Mouse (Mus musculus) hindbrain, embryonic 15.5 days (tissue): ENCODE results near the gene Srp54c. TPM values are rescaled to one million over a fixed set of nuclear protein-coding genes. Genes with fewer than 3 reads are reported as not detected.
"Not testable (repeated sequence)": the region's sequence is repeated elsewhere in the genome, so short reads cannot be mapped to it uniquely, and the experiment has no call there.

ENCODE experiments used
- ATAC-seq: fragments of 200-750 bp; cut with Nextera tagmentation; 2 replicates; pipeline ENCODE4 v1.8.0; 2017; ENCODE audit warnings: low read depth, moderate number of reproducible peaks, moderate TSS enrichment; ENCODE audit not compliant: low FRiP score
- H3K27ac ChIP-seq: fragments of 300-500 bp; sonication (generic); replicated peaks from 2 replicates; pipeline ENCODE4 v1.5.1; 2015; ENCODE audit warnings: mild to moderate bottlenecking, inconsistent platforms
- H3K27me3 ChIP-seq: fragments of 300-500 bp; sonication (generic); 2 replicates; pipeline ENCODE4 v1.6.1; 2015; ENCODE audit warnings: control low read depth, inconsistent platforms
- H3K36me3 ChIP-seq: fragments of 300-500 bp; sonication (generic); 2 replicates; pipeline ENCODE4 v1.6.1; 2015; ENCODE audit warnings: control low read depth, inconsistent platforms
- H3K4me1 ChIP-seq: fragments of 300-500 bp; sonication (generic); replicated peaks from 2 replicates; pipeline ENCODE4 v1.6.1; 2015; ENCODE audit warnings: control low read depth, inconsistent platforms
- H3K4me2 ChIP-seq: fragments of 300-500 bp; sonication (generic); 2 replicates; pipeline ENCODE4 v1.6.1; 2015; ENCODE audit warnings: moderate library complexity, mild to moderate bottlenecking, inconsistent platforms
- H3K4me3 ChIP-seq: fragments of 300-500 bp; sonication (generic); 2 replicates; pipeline ENCODE4 v1.5.1; 2015; ENCODE audit warnings: mild to moderate bottlenecking, inconsistent platforms
- H3K9ac ChIP-seq: fragments of 300-500 bp; sonication (generic); 2 replicates; pipeline ENCODE4 v1.6.1; 2015; ENCODE audit warnings: inconsistent platforms
- H3K9me3 ChIP-seq: fragments of 300-500 bp; sonication (generic); 2 replicates; pipeline ENCODE4 v1.6.1; 2016; ENCODE audit warnings: control low read depth, inconsistent platforms
- WGBS: fragments of 180-500 bp; shearing (Covaris S2); methylation state at CpG from one replicate; pipeline ENCODE4 v1.1.7; 2015; 5-methylcytosine and 5-hydroxymethylcytosine counted together
- polyA plus RNA-seq: library from polyadenylated mRNA; unstranded; fragments of >200 nt; fragmentation: Nextera tagmentation; extraction: Ambion mirVana; gene quantifications from 2 replicates; pipeline ENCODE4 v1.2.1, GENCODE M21; 2015

Gene Srp54c
- 70.6 and 74.6 TPM in 2 replicates for polyA plus RNA-seq

- H3K4me2 ChIP-seq = not testable (repeated sequence)
- peak; percentile 99 for ATAC-seq
Measured at GRCm38 (mm10) chr12:55229626-55230519, at the start of gene Srp54c. TSS of gene Srp54c (plus strand) at chr12:55230168.

GRCm38 (mm10) chr12:55187686-55188085 is 42.3 kb upstream of the Srp54c start:
- WGBS = no CpG with 5 or more reads among the region's 8 CpGs

More at GRCm38 (mm10) chr12:55229626-55230519, at the start of gene Srp54c:
- H3K36me3 ChIP-seq, H3K27ac ChIP-seq, H3K9ac ChIP-seq, H3K4me1 ChIP-seq, H3K27me3 ChIP-seq, H3K9me3 ChIP-seq: not testable (repeated sequence)
- peak within 1 kb of the TSS; percentile 39 for H3K4me3 ChIP-seq
- WGBS = no CpG with 5 or more reads among the region's 57 CpGs

DNA sequence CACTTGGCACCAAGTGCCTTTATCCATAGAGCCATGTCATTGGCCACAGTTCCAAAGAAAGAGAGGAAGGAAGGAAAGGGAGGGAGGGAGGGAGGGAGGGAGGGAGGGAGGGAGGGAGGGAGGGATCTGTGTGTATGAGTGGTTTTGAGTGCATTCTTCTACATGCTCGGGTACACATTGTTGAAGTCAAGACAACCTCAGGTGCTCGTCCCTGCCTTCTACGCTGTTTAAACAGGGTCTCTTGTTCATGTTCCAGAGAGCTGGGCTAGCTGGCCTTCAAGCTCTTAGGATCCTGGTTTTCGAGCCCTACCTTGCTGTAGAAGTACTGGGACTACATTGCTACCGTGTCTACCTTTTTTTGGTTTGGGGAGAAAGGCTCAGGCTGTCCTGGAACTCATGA is 40.8 kb upstream of the Srp54c start:
- no CpG with 5 or more reads among the region's 5 CpGs for whole genome bisulfite sequencing
- not testable (repeated sequence) for H3K4me3 ChIP-seq, H3K4me2 ChIP-seq, H3K9ac ChIP-seq, ATAC-seq, H3K27ac ChIP-seq, H3K4me1 ChIP-seq, H3K9me3 ChIP-seq, H3K27me3 ChIP-seq, H3K36me3 ChIP-seq

More at GRCm38 (mm10) chr12:55187686-55188085, 42.3 kb upstream of the Srp54c start:
- H3K9ac ChIP-seq, H3K4me2 ChIP-seq, ATAC-seq, H3K9me3 ChIP-seq, H3K27me3 ChIP-seq, H3K36me3 ChIP-seq, H3K4me1 ChIP-seq, H3K4me3 ChIP-seq, H3K27ac ChIP-seq: not testable (repeated sequence)

DNA sequence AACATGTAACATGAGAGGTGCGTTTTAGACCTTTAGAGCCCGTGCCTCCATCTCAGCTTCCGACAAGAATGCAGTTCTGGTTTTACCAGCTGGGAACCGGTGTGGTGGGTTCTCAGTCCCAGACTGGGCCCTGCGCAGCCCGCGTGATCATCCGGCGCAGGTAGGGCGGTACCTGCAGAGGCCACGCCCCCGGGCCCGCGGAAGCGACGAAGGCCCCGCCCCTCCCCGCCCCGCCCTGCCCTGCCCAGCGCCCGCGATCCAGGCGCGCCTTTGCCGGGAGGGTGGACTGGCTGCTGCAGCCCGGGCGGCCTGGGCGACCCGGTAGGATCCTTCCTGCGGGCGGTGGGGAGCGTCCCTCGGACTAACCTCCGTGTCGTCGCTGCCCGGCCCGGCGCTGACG is 30.7 kb upstream of the Srp54c start, which contains the start of gene 1700047I17Rik2:
Gene 1700047I17Rik2, plus strand, starts transcription at position 287 of the 400 bp plus-strand sequence.
- not testable (repeated sequence) for H3K9me3 ChIP-seq, H3K9ac ChIP-seq, H3K4me3 ChIP-seq, H3K27ac ChIP-seq, H3K4me1 ChIP-seq, H3K36me3 ChIP-seq, H3K4me2 ChIP-seq, H3K27me3 ChIP-seq
- peak; percentile 98 for ATAC-seq
- WGBS = no CpG with 5 or more reads among the region's 40 CpGs

GRCm38 (mm10) chr12:55199799-55200198 is 30.2 kb upstream of the Srp54c start:
- H3K4me3 ChIP-seq, H3K9ac ChIP-seq, H3K9me3 ChIP-seq, H3K27me3 ChIP-seq, H3K4me2 ChIP-seq, H3K36me3 ChIP-seq, H3K4me1 ChIP-seq, H3K27ac ChIP-seq: not testable (repeated sequence)
- ATAC-seq = peak; percentile 52
- no CpG with 5 or more reads among the region's 18 CpGs for WGBS

- H3K4me2 ChIP-seq, H3K4me1 ChIP-seq, H3K4me3 ChIP-seq, ATAC-seq, H3K9me3 ChIP-seq, H3K36me3 ChIP-seq, H3K9ac ChIP-seq, H3K27me3 ChIP-seq, H3K27ac ChIP-seq: not testable (repeated sequence)
- WGBS = no CpG with 5 or more reads among the region's 6 CpGs
Measured at GRCm38 (mm10) chr12:55212944-55213343, 17.0 kb upstream of the Srp54c start.

DNA sequence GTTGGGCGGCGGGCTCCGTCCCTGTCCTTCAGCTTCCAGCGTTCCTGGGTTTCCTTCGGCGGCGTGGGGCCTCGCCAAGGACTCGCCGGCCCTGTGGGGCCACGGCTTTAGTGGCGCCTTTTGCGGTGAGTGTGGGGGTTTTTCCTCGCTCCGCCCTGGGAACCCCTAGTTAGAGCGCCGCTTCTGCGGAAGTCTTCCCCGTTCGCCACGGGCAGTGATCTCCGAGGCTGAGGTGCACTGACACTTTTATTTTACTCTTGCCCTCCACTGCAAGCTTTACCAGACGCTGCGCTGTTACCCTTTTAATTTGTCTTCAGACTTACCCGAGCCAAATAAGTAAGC is 523 bp downstream of the Srp54c start:
- H3K9ac ChIP-seq, H3K27ac ChIP-seq, H3K36me3 ChIP-seq, H3K27me3 ChIP-seq, H3K9me3 ChIP-seq, H3K4me2 ChIP-seq, ATAC-seq, H3K4me1 ChIP-seq: not testable (repeated sequence)
- 2% methylated on average over 13 of the region's 25 CpGs for WGBS
- peak overlapping the region; percentile 39 for H3K4me3 ChIP-seq

GRCm38 (mm10) chr12:55242243-55242642 is 12.3 kb downstream of the Srp54c start:
- not testable (repeated sequence) for H3K36me3 ChIP-seq, H3K4me1 ChIP-seq, H3K4me2 ChIP-seq, H3K9ac ChIP-seq, H3K27ac ChIP-seq, H3K4me3 ChIP-seq, H3K9me3 ChIP-seq, H3K27me3 ChIP-seq, ATAC-seq
- WGBS = no CpG with 5 or more reads among the region's 8 CpGs

DNA sequence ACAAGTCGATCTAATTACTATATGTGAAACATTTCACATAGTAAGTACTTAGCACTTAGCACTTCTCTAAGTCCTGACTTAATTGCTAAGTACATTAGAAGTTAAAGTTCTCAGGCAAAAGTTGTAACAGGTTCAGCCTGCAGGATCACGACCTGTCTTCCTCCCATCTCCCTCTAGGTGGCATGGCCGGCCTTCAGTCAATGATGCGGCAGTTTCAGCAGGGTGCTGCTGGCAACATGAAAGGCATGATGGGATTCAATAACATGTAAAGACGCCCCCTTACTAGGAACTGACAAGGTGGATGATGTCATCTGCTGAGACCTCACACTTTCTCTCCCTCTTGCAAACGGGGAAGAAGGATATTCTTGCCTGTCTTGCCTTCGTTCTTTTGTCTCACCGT is 32.0 kb downstream of the Srp54c start:
- H3K4me3 ChIP-seq, ATAC-seq, H3K27ac ChIP-seq, H3K4me1 ChIP-seq, H3K9ac ChIP-seq, H3K9me3 ChIP-seq, H3K4me2 ChIP-seq, H3K27me3 ChIP-seq: not testable (repeated sequence)
- no CpG with 5 or more reads among the region's 8 CpGs for WGBS
- H3K36me3 ChIP-seq = peaks cover 15% of the 10 kb centered on the region

GRCm38 (mm10) chr12:55263385-55263784 is 33.4 kb downstream of the Srp54c start:
- H3K9ac ChIP-seq, H3K9me3 ChIP-seq, H3K4me3 ChIP-seq, H3K27me3 ChIP-seq, ATAC-seq, H3K27ac ChIP-seq, H3K36me3 ChIP-seq, H3K4me2 ChIP-seq, H3K4me1 ChIP-seq: not testable (repeated sequence)
- no CpG with 5 or more reads among the region's 5 CpGs for WGBS

- WGBS = 70% methylated on average over 3 of the region's 3 CpGs
- H3K36me3 ChIP-seq = no peaks in the 10 kb centered on the region
- ATAC-seq = no peak
Measured at GRCm38 (mm10) chr12:55272243-55272642, 42.3 kb downstream of the Srp54c start.

GRCm38 (mm10) chr12:55277583-55277982 is 47.6 kb downstream of the Srp54c start:
- not testable (repeated sequence) for H3K27me3 ChIP-seq, H3K36me3 ChIP-seq, H3K9ac ChIP-seq, H3K4me2 ChIP-seq, H3K4me3 ChIP-seq, H3K27ac ChIP-seq, H3K9me3 ChIP-seq, ATAC-seq, H3K4me1 ChIP-seq
- 91% methylated on average over 3 of the region's 6 CpGs for WGBS

More at GRCm38 (mm10) chr12:55272243-55272642, 42.3 kb downstream of the Srp54c start:
- H3K4me1 ChIP-seq = no peaks in the 10 kb centered on the region
- H3K27me3 ChIP-seq = no peaks in the 10 kb centered on the region
- H3K9ac ChIP-seq = no peak overlapping the region
- H3K9me3 ChIP-seq = no peaks in the 10 kb centered on the region
- H3K4me3 ChIP-seq = no peak overlapping the region
- H3K27ac ChIP-seq = no peak overlapping the region
- H3K4me2 ChIP-seq = no peak overlapping the region

DNA sequence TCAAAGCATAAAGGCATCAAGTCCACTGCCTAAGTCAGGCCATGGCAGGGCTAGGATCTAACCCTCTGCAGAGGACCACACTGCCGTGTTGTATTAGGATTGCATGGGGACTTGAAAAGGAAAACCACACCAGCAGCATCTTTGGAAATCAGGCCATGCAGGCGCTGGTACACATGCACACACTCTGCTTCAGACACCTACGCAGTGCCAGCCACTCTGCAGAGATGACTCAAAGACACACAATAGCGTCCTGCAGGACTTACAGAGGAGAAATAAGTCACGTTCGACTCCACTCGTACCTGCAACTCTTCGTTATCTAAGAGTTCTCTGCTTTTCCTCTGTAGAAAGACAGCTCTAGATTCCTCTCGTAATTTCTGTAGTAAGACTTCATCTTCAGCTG is 68.1 kb downstream of the Srp54c start:
- H3K27ac ChIP-seq = no peak overlapping the region
- H3K9me3 ChIP-seq = no peaks in the 10 kb centered on the region
- no peak overlapping the region for H3K9ac ChIP-seq
- H3K4me2 ChIP-seq = no peak overlapping the region
- ATAC-seq = no peak
- H3K27me3 ChIP-seq = no peaks in the 10 kb centered on the region
- peaks cover 42% of the 10 kb centered on the region for H3K36me3 ChIP-seq
- peaks cover 25% of the 10 kb centered on the region for H3K4me1 ChIP-seq
- 96% methylated on average over 9 of the region's 9 CpGs for WGBS
- H3K4me3 ChIP-seq = no peak overlapping the region
